Mouse (Mus musculus) gonadal fat pad, adult 2 months (tissue): ENCODE results near the gene Htra1. TPM values are rescaled to one million over a fixed set of nuclear protein-coding genes. Genes with fewer than 3 reads are reported as not detected.

ENCODE experiments used
- DNase-seq: peaks from one replicate; pipeline ENCODE4 v3.0.0-alpha.2; 2012; ENCODE audit warnings: low read depth
- polyA plus RNA-seq: library from polyadenylated mRNA; depleted of rRNA; stranded (reverse); fragments of >200 nt; gene quantifications from 2 replicates; pipeline ENCODE4 v1.2.3, GENCODE M21; 2012

Htra1 gene
- polyA plus RNA-seq, 1 experiment: 124 TPM

DNA sequence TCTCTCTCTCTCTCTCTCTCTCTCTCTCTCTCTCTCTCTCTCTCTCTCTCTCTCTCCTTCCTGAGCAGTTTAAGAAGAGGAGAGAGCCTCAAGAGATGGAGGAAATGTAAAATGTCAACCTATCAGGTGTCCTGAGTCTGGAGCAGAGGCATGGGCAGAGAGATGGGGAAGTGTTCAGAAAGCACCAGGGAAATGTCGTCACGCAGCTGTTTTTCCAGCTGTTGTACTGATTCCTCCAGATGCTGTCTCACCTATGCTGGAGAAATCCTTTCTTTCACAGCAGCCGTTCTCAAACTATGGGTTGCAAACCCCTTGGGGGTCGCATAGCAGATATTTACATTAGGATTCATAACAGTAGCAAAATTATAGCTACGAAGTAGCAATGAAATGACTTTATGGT is 30.5 kb downstream of the Htra1 start:
- no peak for DNase-seq

DNA sequence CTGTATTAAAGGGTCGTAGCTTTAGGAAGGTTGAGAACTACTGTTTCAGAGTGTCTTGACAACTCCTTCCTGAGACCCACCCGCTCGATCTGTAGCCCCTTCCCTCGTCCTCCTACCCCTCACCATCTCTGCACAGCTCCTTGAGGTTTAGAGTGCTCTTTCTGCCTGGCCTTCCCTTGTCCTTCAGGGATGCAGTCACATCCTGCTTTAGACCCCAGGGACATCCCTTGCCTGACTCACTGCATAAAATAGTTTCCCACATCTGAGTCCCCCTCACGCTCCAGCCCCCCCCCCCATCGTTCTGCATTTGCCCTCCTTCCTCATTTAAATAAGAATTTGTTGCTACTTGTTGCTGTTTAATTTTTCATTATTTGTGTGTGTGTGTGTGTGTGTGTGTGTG is 31.0 kb downstream of the Htra1 start:
- no peak for DNase-seq

DNA sequence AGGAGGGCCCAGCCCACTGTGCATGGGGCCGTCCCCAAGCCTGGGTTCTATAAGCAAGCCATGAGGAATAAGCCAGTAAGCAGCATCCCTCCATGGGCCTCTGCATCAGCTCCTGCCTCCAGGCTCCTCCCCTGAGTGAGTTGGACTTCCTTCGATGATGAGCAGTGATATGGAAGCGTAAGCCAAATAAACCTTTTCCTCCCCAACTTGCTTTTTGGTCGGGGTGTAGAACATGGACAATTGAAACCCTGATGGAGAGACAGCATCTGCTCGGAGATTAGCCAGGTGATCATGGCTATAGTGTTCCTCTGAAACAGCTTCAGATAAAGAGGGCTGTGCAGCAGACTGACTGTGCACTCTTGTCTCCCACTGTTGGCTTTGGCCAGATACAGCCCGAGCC is 32.0 kb downstream of the Htra1 start:
- DNase-seq: no peak

DNA sequence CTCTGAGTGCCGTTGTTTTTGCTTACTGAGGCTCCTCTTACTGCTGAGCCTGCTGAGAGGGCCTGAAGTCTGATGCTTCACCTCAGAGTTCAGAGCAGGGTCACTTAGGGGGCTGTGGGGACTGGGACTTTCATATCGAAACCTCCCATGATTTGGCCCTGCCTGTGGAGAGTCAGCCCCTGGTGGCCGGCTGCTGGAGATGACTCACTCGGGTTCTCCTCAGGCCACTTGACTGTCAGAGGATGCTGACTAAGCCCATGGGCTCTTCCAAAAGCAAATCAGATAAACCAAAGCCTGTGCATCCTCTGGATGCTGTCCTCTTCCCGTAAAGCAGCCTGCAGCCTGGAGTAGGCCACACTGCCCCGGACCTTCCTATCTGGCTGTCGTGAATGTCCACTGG is 32.6 kb downstream of the Htra1 start:
- DNase-seq: no peak

- no peak for DNase-seq
Observed at GRCm38 (mm10) chr7:130969076-130969475, 33.2 kb downstream of the Htra1 start.

GRCm38 (mm10) chr7:130969507-130969906 is 33.6 kb downstream of the Htra1 start:
- DNase-seq: no peak

- DNase-seq: no peak
Observed at GRCm38 (mm10) chr7:130972767-130973166, 36.9 kb downstream of the Htra1 start.

- no peak for DNase-seq
Observed at GRCm38 (mm10) chr7:130976305-130976935, 40.5 kb downstream of the Htra1 start.

GRCm38 (mm10) chr7:130977794-130978521 is 42.0 kb downstream of the Htra1 start:
- DNase-seq: no peak

DNA sequence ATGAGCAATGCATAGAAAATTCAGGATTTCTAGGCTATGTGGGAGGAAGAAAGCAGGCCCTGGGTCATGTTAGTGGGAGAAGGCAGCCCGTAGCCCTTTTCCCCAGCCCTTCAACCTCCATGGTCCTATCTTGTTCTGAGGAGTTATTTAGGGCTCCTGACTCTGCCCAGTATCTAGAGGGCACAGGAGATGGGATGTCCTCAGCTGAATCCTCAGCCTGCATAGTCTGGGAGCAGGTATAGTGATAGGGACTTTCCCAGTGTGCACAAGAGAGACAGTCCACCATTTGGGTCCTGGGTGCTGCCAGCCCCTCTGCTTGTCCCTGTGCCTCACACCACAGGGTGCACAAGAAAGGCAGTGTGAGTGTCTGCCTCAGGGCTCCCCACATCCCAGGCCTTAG is 42.6 kb downstream of the Htra1 start:
- no peak for DNase-seq

- no peak for DNase-seq
Observed at GRCm38 (mm10) chr7:130980130-130980529, 44.2 kb downstream of the Htra1 start.

GRCm38 (mm10) chr7:130982371-130982770 is 46.5 kb downstream of the Htra1 start:
- DNase-seq: no peak

DNA sequence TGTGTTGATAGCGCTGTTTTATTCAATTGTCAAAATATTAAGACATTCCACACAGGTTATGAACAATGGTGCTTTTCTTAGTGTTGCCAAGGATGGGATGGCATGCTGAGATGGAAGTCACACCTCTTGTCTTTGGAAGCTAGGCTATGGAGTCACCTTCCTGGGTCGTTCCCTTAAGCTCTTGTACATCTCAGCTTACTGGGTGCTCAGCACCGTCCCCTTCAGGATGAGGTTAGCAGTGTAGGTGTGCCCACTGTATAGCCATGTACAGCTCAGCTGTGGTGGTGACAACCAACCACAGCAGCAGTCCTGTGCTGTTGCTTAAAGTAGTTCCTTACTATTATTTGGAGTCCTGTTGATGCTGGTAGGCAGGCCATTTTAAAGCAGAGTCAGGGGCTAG is 47.0 kb downstream of the Htra1 start:
- no peak for DNase-seq

DNA sequence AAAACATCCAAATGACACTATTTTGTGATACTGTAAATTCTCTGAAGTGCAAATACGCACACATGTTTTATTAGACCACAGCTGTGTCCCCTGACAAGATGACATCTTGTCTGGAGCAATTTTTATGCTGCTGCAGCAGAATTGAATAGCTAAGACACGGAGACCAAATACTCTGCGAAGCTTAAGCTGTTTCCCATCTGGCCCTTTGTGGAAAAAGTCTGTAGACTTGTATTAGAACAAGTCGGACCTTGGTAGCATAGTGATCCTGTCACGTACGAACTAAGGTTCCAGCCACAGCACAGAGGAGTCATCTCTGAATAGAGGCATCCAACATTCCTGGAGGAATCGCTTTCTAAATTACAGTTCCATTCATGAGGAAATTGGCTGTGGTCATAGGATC is 48.4 kb downstream of the Htra1 start:
- no peak for DNase-seq

GRCm38 (mm10) chr7:130985193-130985592 is 49.3 kb downstream of the Htra1 start:
- no peak for DNase-seq

DNA sequence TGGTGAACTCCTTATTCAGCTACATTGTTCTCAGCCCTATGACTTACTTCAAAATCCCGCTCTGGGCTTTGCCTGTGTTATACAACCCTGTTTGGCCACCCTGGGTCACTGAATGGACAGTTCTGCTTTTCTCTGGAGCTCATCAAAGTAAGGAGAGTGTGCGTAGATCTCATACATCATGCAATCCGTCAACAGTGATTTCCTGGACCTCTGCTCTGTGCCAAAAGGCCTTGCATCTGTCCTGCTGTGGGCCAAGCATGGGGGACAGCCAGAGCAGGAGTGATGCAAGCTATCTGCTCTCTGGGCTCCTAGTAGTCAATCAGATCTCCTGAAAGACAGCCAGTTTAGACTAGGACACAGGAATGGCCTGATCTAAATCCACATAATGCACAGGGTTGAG is 49.8 kb downstream of the Htra1 start:
- no peak for DNase-seq

- no peak for DNase-seq
Observed at GRCm38 (mm10) chr7:130988146-130988545, 52.2 kb downstream of the Htra1 start.

DNA sequence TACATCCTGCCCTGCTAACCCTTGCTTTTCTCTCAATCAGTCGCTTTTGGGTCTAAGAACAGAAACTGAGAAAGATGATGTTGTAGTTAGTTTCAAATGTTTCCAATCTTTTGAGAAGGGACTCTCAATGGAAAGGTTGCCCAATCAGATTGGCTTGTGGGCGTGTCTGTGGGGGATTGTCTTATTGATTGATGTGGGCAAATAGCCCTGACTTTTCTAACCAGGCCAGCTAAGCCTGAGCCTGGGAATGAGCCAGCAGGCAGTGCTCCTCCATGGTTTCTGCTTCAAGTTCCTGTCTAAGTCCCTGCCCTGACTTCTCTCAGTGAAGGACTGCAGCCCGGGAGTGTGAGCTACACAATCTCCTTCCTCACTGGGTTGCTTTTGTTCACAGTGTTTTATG is 53.5 kb downstream of the Htra1 start:
- no peak for DNase-seq

- DNase-seq: no peak
Observed at GRCm38 (mm10) chr7:130991174-130991789, 55.4 kb downstream of the Htra1 start.

DNA sequence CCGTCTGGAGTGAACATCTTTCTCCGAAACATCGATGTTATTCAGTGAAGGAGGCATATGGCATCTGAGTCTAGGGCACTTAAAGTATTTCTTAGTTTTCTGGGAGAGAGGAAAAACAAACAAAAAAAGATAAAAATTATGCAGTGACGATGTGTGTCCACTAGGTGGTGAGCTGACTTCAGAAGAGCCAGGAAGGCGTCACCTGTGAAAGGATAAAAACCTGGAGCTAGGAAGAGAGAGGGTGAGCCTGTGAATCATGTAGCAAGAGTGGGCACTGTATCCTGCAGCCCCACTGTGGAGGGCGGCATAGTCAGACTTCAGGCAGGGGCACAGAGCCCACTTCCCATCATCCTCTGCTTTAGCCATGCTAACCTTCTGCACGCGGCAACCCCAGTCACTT is 58.0 kb downstream of the Htra1 start:
- DNase-seq: no peak

DNA sequence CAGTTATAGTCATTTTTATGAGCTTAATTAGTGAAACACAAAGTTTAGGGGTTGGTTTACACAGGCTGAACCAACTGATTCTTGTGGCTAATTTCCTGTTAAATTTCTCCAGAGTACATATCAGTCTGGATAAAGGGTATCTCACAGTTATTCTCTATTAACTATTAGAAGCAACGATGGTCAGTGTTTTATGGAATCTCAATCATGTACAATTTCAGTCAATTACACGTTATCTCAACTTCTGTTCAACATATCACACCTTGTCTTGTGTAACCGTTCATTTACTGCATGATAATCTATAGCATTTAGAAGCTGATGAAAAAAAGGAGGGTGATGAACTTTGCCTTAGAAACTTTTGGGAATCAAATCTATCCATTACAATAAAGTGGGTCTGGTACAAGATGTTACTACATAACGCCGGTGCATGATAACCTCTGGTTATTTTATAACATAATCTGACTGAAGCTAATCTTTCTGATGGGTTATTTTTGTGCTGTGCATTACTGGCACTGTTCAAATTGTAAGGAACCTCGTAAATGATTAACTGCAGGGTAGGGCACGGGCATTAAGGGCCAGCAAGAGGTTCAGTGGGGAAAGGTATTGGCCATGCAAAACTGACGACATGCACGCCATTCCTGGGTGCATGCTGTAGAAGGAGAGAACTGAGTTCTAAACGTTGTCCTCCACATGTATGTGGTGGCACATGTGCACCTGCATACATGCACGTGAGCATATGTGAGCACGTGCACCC is 66.2 kb downstream of the Htra1 start:
- no peak for DNase-seq

GRCm38 (mm10) chr7:131004071-131004470 is 68.2 kb downstream of the Htra1 start:
- DNase-seq: no peak

DNA sequence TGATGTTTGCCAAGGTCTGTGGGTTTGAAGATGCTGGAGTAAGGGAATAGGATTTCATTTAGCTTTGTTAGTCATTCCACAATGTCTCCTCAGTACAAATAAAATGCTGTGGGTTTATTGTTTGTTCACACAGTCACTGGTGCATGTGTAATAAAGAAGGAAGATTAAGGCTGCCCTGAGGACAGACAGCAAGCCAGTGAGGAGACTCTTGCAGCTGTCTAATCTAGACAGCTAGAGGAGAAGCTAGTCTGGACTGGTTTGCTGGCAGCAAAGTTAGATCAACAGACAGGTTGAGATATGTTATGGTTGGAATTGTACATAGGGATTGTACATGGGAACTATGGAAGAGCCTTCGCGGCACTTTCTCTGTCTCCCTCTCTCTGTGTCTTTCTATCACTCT is 71.3 kb downstream of the Htra1 start:
- peak; percentile 67 for DNase-seq
